Mouse (Mus musculus) small intestine, adult 2 months (tissue): ENCODE data around the gene Col4a3bp. TPM values are rescaled to one million over a fixed set of nuclear protein-coding genes. Genes with fewer than 3 reads are reported as not detected.
A peak's percentile ranks its signal among the peaks of the same experiment; 100 is the strongest.

Experiments
- H3K27ac ChIP-seq: fragments of 200-500 bp; 2 replicates; pipeline ENCODE4 v1.5.1; 2012; ENCODE audit warnings: low read depth, low read length, control low read depth, inconsistent platforms; ENCODE audit not compliant: insufficient read depth
- H3K27me3 ChIP-seq: fragments of 200-500 bp; 2 replicates; pipeline ENCODE4 v1.6.1; 2012; ENCODE audit warnings: mild to moderate bottlenecking, moderate library complexity, low read length, inconsistent platforms; ENCODE audit not compliant: control insufficient read depth, insufficient read depth
- H3K36me3 ChIP-seq: fragments of 200-500 bp; 2 replicates; pipeline ENCODE4 v1.6.1; 2012; ENCODE audit warnings: mild to moderate bottlenecking, low read length, control low read depth, inconsistent platforms; ENCODE audit not compliant: control insufficient read depth, insufficient read depth
- H3K4me1 ChIP-seq: fragments of 200-500 bp; 2 replicates; pipeline ENCODE4 v1.6.1; 2012; ENCODE audit warnings: low read length, inconsistent platforms, mixed read lengths; ENCODE audit not compliant: control insufficient read depth, insufficient read depth, insufficient read length
- H3K4me3 ChIP-seq: fragments of 200-500 bp; 2 replicates; pipeline ENCODE4 v1.5.1; 2012; ENCODE audit warnings: low read depth, mild to moderate bottlenecking, control low read depth, inconsistent platforms, low read length, moderate library complexity
- CTCF ChIP-seq: fragments of 200-500 bp; IDR thresholded peaks from 2 replicates; pipeline ENCODE4 v1.5.1; 2012; ENCODE audit warnings: low read depth, mild to moderate bottlenecking, control low read depth, inconsistent platforms, low read length, moderate library complexity, mixed read lengths; ENCODE audit not compliant: insufficient replicate concordance, insufficient read length; ENCODE audit errors: extremely low read depth
- POLR2A ChIP-seq: fragments of 200-500 bp; IDR thresholded peaks from 2 replicates; pipeline ENCODE4 v1.6.1; 2012; ENCODE audit warnings: low read depth, mild to moderate bottlenecking, control low read depth, inconsistent platforms, low read length, moderate library complexity
- WGBS: fragments of 180-500 bp; shearing (Covaris S2); methylation state at CpG from one replicate; pipeline ENCODE4 v1.1.7; 2018; 5-methylcytosine and 5-hydroxymethylcytosine counted together
- polyA plus RNA-seq: library from polyadenylated mRNA; depleted of rRNA; stranded (reverse); fragments of >200 nt; gene quantifications from 2 replicates; pipeline ENCODE4 v1.2.3, GENCODE M21; 2012

Col4a3bp gene
- polyA plus RNA-seq, 1 experiment: 12.7 TPM

DNA sequence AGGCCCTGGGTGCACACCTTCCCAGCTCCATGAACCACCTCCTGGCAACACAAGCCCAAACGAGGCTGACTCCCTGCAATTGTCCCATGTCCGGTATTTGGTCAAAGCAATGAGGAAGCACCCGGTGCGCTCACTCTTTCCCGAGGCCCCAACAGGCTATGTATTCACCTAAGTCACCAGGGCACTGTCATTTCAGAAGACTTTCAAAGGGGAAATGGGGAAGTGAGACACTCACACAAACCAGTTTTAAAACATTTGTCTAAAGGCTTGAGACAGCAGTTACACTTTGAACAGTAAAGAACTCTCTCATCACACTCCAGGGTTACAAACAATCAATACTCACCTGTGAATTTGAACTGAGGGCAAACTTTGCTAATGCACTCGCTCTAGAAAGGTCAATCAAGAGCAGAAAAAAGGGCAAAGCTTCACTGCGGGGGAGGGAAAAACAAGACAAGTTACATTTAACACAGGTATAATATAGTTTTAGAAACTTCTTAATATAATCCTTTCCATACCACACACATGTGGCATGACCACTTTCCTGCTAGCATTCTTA, 122.1 kb downstream of the Col4a3bp start:
- H3K27me3 ChIP-seq: no peaks in the 10 kb centered on the region
- WGBS: 69% methylated on average over 7 of the region's 7 CpGs
- peaks cover 13% of the 10 kb centered on the region for H3K4me1 ChIP-seq
- no peak for TF ChIP-seq POLR2A
- TF ChIP-seq CTCF: no peak
- no peak overlapping the region for H3K4me3 ChIP-seq
- H3K27ac ChIP-seq: peak overlapping the region; percentile 55; the same call in 1 of the 2 replicates
- H3K36me3 ChIP-seq: peaks cover 53% of the 10 kb centered on the region

DNA sequence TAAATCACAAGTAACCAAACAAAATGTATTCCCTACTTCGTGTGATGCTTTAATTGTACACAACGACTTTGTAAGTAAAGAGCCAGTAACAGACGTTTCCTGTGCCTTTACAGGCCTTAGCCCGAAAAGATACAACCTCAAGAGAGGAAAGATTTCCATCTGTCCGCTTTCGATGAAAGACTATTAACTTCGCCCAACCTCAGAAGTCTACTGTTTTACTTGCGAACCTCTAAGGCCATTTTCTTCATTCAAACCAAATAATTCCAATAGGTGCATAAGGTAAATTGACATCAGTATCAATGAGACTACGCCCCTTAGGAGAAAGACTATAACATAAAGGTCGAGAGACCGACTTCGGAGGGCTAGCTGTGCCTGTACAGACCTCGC, 127.6 kb downstream of the Col4a3bp start:
- Histone ChIP-seq H3K4me3 (peak overlapping the region; percentile 88), H3K4me1 (peaks cover 5% of the 10 kb centered on the region; the same call in 1 of the 2 replicates), H3K27ac (peak overlapping the region; percentile 86), H3K36me3 (peaks cover 14% of the 10 kb centered on the region), H3K27me3 (no peaks in the 10 kb centered on the region)
- TF ChIP-seq POLR2A (no peak), CTCF (no peak)
- WGBS: 1% methylated on average over 13 of the region's 13 CpGs

DNA sequence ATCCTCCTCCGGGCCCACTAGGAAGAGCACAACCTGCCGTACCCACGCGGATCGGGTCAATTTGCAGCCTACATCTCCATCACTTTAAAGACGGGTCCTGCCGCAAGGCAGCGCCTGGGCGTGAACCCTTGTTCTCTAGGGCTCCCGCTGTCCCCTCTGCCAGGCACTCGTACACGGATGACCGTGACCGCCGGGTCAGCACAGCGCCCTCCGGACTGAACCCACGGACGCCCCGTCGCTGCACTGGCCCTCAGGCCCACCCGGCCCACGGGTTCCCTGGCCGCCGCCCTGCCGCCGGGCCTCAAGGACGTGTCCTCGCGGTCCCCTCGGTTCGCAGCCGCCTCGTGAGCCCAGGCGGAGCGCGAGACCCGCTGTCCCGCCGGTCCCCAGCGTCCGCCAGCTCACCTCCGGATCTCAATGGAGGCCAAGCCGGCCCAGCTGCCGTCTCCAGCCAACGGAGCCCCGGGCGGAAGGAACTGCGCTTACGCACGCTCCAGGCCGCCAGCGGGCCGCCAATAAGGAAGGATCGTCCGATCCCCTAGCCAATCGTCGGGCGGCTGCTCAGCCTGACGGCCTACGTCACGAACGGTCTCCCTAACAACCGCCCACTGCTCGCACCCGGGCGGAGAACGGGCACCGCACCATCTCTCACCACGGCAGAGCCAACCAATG, 128.1 kb downstream of the Col4a3bp start, which contains the start of gene Hmgcr:
Hmgcr (minus strand) TSS at position 531 of the 672 bp plus-strand sequence.
- peak; percentile 92 for TF ChIP-seq POLR2A
- no peak for TF ChIP-seq CTCF
- Histone ChIP-seq H3K4me1 (peaks cover 5% of the 10 kb centered on the region; the same call in 1 of the 2 replicates), H3K27ac (peak within 1 kb of the TSS; percentile 86), H3K27me3 (no peaks in the 10 kb centered on the region), H3K4me3 (peak within 1 kb of the TSS; percentile 88), H3K36me3 (peaks cover 9% of the 10 kb centered on the region)
- WGBS: under 1% methylated on average over 69 of the region's 70 CpGs

DNA sequence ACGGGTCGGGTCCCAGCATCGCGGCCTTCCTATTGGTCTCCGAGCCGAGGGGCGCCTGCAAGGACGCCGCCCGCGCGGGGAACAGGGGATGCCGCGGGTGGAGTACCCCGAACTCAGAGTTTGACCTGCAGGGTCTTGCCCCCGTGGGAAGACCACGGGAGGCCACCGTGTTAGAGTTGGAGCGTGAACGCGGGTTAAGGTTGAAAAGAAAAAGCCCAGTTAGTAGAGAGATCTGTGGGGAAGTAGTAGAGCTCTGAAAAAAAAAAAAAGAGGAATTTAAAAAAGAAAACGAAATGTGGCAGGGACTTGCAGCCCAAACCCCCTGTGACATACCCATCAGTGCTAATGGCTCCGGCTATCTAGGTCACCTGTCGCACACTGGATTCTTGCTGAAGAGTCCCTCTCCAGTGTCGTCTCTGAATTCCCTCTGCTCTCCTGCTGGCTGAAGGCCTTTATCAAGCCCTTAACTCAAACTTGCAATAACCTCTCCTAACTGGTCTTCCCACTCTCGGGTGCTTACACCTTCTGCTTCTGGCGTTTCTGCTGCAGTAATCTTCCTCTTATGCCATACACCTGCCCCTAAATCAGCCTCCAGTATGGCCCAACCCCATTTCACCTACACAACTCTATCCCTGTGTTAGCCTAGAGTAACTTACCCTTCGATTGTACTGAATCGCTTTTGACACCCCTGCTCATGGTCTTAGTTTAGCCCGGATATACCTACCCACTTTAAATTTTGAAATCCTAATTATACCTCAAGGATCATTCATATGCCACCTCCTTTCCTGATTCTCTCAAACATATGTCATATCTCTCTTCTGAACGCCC, 128.9 kb downstream of the Col4a3bp start:
- peak overlapping the region; percentile 67 for H3K27ac ChIP-seq
- no peaks in the 10 kb centered on the region for H3K27me3 ChIP-seq
- peaks cover 5% of the 10 kb centered on the region; the same call in 1 of the 2 replicates for H3K4me1 ChIP-seq
- TF ChIP-seq POLR2A (no peak; the same call in 1 of the 2 replicates), CTCF (no peak)
- H3K4me3 ChIP-seq: peak overlapping the region; percentile 88
- 11% methylated on average over 31 of the region's 31 CpGs for WGBS
- peaks cover 4% of the 10 kb centered on the region for H3K36me3 ChIP-seq

DNA sequence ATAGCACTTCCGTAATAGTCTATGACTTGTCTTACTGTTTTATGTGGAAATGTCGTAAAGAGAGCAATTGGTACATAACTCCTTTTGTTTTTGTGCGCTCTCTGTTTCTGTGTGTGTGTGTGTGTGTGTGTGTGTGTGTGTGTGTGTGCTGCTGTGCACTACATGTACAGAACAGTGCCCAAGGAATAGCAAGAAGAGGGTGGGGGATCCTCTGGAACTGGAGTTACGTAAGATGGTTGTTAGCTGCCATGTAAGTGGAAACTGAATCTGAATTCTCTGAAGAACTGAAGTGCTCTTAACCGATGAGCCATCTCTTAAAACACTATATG, 129.5 kb downstream of the Col4a3bp start:
- Histone ChIP-seq H3K4me3 (no peak overlapping the region), H3K36me3 (0 out of 2 replicates have a peak, but pooled peaks cover under 1% of the 10 kb centered on the region), H3K4me1 (peaks cover 5% of the 10 kb centered on the region; the same call in 1 of the 2 replicates), H3K27ac (no peak overlapping the region), H3K27me3 (no peaks in the 10 kb centered on the region)
- TF ChIP-seq POLR2A (no peak), CTCF (no peak)
- 87% methylated on average over 5 of the region's 5 CpGs for WGBS

DNA sequence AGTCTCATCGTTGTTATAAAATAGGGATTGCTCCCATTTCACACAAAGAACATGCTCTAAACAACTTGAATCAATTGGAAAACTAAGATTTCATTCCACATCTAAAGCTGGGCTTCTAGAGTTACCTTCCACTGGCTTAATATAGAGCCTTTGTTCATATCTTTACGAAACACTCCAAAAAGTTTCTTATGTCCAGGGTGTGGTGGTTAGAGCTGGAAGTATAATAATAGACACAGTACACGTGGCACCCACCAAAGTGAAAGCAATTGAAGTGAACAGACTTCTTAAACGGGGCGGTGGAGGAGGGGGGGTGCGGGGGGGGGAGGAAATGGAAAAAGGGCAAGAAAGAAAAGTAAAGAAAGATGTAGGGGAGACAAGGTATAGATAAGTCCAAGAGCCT, 129.9 kb downstream of the Col4a3bp start:
- 51% methylated on average over 6 of the region's 6 CpGs for WGBS
- no peak overlapping the region for H3K4me3 ChIP-seq
- H3K36me3 ChIP-seq: no peaks in the 10 kb centered on the region
- no peak overlapping the region for H3K27ac ChIP-seq
- H3K27me3 ChIP-seq: no peaks in the 10 kb centered on the region
- TF ChIP-seq CTCF (no peak), POLR2A (no peak)
- peaks cover 5% of the 10 kb centered on the region; the same call in 1 of the 2 replicates for H3K4me1 ChIP-seq
